Mouse (Mus musculus): ENCODE data around the gene Trim37. TPM values are rescaled to one million over a fixed set of nuclear protein-coding genes. Genes with fewer than 3 reads are reported as not detected.

Gene Trim37
- polyA plus RNA-seq, 1 experiment from 2014 or later = 97.3 TPM

DNA sequence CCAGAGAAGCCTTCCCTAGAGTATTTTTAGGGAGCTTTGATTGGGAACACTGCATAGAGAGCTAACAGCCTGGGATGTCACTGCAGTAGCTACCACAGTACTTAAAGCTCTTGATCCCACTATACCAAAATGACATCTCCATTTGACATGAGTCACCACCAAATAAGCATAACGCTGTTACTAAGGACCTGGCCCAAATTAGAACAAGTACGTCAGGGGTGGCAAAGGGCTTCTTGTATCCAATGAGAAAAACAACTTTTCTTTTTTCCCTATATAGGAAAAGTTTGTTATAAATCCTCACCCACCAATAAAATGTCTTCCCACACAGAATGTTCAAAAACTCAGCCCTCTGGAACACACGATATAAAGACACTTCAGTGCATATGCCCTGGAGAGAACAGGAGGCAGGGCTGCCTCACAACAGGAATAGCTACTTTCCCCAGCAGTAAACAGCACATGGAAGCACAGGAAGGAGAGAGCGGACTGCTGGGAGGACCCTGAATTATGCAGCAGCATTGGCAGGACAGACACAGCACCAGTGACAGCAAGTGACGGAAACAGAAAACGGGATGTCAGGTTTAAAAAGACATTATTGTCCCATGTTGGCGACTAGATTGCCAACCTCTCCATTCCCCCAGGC, 112.1 kb downstream of the Trim37 start:
- Histone ChIP-seq H3K9me3 (ENCODE audit: control insufficient read depth, low read length) (no peaks in the 10 kb centered on the region), H3K4me1 (replicated peaks; ENCODE audit: control insufficient read depth, insufficient read depth, low read length) (no peaks in the 10 kb centered on the region)
- 89% methylated on average over 7 of the region's 7 CpGs for WGBS

DNA sequence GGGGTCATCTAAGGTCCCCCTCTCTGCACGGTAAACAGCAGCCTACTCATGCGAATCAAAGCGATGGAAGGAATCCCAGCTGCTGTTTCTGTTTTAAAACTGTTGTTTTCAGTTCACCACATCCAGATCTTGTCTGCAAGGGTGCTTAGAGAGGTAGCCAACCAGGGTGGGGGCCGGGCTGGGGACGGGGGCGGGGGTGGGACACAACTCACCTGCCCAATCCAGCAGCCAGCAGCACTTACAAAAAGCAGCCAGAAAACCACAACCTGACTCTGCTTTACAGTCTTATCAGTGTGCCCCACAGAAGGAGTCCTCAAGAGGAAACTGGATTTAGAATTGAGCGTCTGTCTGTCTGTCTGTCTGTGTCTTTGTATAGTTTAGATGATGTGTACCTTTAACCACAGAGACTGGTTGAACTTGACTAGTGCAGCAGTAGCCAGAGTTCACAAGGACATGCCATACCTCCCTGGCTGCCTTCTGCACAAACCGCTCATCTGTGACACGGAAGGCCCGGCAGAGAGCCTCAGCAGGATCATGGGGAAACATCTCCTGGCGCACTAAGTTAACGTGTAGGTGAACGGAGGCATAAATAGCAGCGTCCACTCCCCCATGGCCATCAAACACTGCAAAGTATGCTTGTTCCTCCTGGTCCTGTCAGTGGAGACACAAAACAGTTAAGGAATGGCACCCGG, 113.4 kb downstream of the Trim37 start:
- Histone ChIP-seq H3K27me3 (ENCODE audit: control insufficient read depth, insufficient read depth, low read length) (no peaks in the 10 kb centered on the region), H3K36me3 (ENCODE audit: control insufficient read depth, insufficient read depth, low read length) (no peaks in the 10 kb centered on the region; the same call in 1 of the 2 replicates), H3K4me2 (ENCODE audit: low read depth, low read length, severe bottlenecking) (no peak overlapping the region), H3K4me1 (replicated peaks; ENCODE audit: control insufficient read depth, insufficient read depth, low read length) (no peaks in the 10 kb centered on the region), H3K27ac (ENCODE audit: low read depth, low read length) (no peak overlapping the region), H3K4me3 (ENCODE audit: low read depth, low read length) (no peak overlapping the region), H3K9me3 (ENCODE audit: control insufficient read depth, low read length) (no peaks in the 10 kb centered on the region), H3K9ac (ENCODE audit: low read length) (no peak overlapping the region)
- ATAC-seq (replicated peaks; ENCODE audit: low FRiP score) (no peak), DNase-seq (ENCODE audit: low spot score) (no peak)
- WGBS = 91% methylated on average over 15 of the region's 15 CpGs

More for the DNA sequence above, 112.1 kb downstream of the Trim37 start:
- DNase-seq (ENCODE audit: low spot score) (no peak), ATAC-seq (replicated peaks; ENCODE audit: low FRiP score) (no peak)
- Histone ChIP-seq H3K4me2 (ENCODE audit: low read depth, low read length, severe bottlenecking) (no peak overlapping the region), H3K27me3 (ENCODE audit: control insufficient read depth, insufficient read depth, low read length) (no peaks in the 10 kb centered on the region), H3K27ac (ENCODE audit: low read depth, low read length) (no peak overlapping the region), H3K9ac (ENCODE audit: low read length) (no peak overlapping the region), H3K36me3 (ENCODE audit: control insufficient read depth, insufficient read depth, low read length) (no peaks in the 10 kb centered on the region; the same call in 1 of the 2 replicates), H3K4me3 (ENCODE audit: low read depth, low read length) (no peak overlapping the region)

DNA sequence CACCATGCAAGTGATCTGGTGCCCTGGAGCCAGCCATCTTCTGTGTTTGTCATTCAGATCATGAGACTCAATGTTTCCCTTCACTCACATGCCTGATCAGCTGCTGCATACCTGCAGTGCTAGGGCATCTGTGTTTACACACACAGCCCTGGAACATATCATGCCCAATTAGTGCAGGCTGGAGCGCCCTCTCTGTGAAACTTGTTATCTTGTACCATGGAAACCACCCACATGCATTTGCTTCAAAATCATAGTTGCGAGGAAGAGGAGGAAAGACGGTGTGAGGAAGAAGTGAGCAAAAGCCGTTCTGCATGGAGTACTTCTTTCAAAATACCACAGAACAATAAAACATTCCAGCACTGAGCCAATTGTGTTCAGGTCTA, 113.9 kb downstream of the Trim37 start:
- no peak overlapping the region for H3K4me2 ChIP-seq (ENCODE audit: low read depth, low read length, severe bottlenecking)
- DNase-seq (ENCODE audit: low spot score) = no peak
- H3K36me3 ChIP-seq (ENCODE audit: control insufficient read depth, insufficient read depth, low read length) = no peaks in the 10 kb centered on the region; the same call in 1 of the 2 replicates
- no peak overlapping the region for H3K27ac ChIP-seq (ENCODE audit: low read depth, low read length)
- no peak overlapping the region for H3K4me3 ChIP-seq (ENCODE audit: low read depth, low read length)
- H3K4me1 ChIP-seq (replicated peaks; ENCODE audit: control insufficient read depth, insufficient read depth, low read length) = no peaks in the 10 kb centered on the region
- no peaks in the 10 kb centered on the region for H3K9me3 ChIP-seq (ENCODE audit: control insufficient read depth, low read length)
- ATAC-seq (replicated peaks; ENCODE audit: low FRiP score) = no peak
- 92% methylated on average over 4 of the region's 4 CpGs for WGBS
- no peak overlapping the region for H3K9ac ChIP-seq (ENCODE audit: low read length)
- no peaks in the 10 kb centered on the region for H3K27me3 ChIP-seq (ENCODE audit: control insufficient read depth, insufficient read depth, low read length)

DNA sequence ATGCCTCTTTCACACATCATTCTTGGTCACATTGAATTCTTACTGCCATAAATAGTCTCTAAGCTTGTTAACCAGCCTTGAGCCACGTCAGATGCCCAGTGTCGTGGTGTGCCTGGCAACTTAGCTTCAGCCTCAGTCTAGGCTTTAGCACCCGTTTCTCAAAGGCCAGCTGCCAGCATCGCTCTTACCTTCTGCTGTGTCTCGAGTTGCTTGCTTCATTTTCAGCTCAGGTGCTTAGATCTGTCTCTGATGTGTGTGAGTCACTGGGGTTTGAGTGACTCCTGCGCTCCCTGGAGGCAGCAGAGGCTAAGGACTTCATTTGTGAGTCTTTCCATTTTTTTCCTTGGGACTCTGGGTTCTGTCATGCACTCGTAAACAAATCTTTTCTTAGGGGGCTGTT, 114.4 kb downstream of the Trim37 start:
- H3K36me3 ChIP-seq (ENCODE audit: control insufficient read depth, insufficient read depth, low read length) = no peaks in the 10 kb centered on the region; the same call in 1 of the 2 replicates
- H3K4me2 ChIP-seq (ENCODE audit: low read depth, low read length, severe bottlenecking) = no peak overlapping the region
- no peaks in the 10 kb centered on the region for H3K27me3 ChIP-seq (ENCODE audit: control insufficient read depth, insufficient read depth, low read length)
- H3K27ac ChIP-seq (ENCODE audit: low read depth, low read length) = no peak overlapping the region
- DNase-seq (ENCODE audit: low spot score) = no peak
- no peak for ATAC-seq (replicated peaks; ENCODE audit: low FRiP score)
- H3K9me3 ChIP-seq (ENCODE audit: control insufficient read depth, low read length) = no peaks in the 10 kb centered on the region
- H3K4me1 ChIP-seq (replicated peaks; ENCODE audit: control insufficient read depth, insufficient read depth, low read length) = no peaks in the 10 kb centered on the region
- 84% methylated on average over 7 of the region's 7 CpGs for WGBS
- H3K4me3 ChIP-seq (ENCODE audit: low read depth, low read length) = no peak overlapping the region
- H3K9ac ChIP-seq (ENCODE audit: low read length) = no peak overlapping the region

DNA sequence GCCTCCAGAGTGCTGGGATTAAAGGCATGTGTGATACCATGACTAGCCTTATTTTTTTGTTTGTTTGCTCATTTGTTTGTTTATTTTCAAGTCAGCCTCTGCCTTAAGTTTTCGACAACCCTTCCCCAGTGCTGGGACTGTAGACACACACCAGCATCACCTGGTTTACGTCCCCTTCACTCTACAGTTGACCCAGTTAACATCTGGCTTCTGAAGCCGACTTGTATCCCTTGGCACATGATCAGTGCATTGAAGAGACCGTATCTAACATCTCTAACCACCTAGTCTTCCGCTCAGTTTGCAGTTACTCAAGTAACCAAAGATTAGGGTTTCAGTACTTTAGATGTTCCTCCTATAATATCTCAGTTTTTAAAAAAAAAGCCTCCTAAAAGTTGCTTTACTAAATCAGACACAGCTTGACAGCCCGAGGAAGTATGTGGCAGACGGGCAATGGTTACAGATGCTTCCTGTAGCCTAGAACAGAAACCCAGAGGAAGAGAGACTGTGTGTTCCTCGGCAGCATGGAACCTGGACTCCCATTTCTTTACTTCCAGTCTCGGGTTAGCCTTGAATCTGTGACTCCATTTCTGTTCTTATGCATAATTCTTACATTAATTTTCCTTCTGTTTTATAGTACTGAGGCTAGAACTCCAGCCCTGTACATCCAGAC, 118.4 kb downstream of the Trim37 start:
- Histone ChIP-seq H3K27ac (ENCODE audit: low read depth, low read length) (no peak overlapping the region), H3K4me2 (ENCODE audit: low read depth, low read length, severe bottlenecking) (no peak overlapping the region), H3K36me3 (ENCODE audit: control insufficient read depth, insufficient read depth, low read length) (no peaks in the 10 kb centered on the region), H3K4me1 (replicated peaks; ENCODE audit: control insufficient read depth, insufficient read depth, low read length) (no peaks in the 10 kb centered on the region), H3K4me3 (ENCODE audit: low read depth, low read length) (no peak overlapping the region), H3K9me3 (ENCODE audit: control insufficient read depth, low read length) (no peaks in the 10 kb centered on the region), H3K9ac (ENCODE audit: low read length) (no peak overlapping the region), H3K27me3 (ENCODE audit: control insufficient read depth, insufficient read depth, low read length) (no peaks in the 10 kb centered on the region)
- ATAC-seq (replicated peaks; ENCODE audit: low FRiP score) = no peak
- 90% methylated on average over 9 of the region's 9 CpGs for WGBS
- DNase-seq (ENCODE audit: low spot score) = no peak

DNA sequence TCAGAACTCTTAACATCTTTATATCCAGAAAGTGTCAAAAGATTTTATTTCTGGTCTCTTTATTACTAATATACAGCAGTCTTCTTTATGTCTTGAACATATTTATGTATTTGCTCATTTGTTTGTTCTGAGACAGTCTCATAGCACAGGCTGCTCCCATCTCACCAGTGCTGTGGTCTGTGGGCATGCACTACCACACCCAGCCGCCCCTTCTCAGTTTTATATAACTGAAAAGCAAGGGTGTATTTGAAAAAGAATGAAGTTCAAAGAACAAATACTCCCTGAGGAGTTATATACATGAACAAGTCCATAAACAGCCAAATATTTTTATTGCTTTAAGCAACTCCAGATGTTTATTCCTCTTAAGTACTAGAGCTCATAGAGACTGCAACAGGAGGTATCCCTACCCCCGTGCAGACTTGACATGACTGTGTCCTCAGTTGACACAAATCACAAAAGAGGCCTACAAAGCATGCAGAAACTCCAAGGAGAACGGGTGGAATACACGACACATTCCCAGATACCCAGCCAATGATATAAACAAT, 119.3 kb downstream of the Trim37 start:
- whole genome bisulfite sequencing = 80% methylated on average over 4 of the region's 4 CpGs
- no peak for DNase-seq (ENCODE audit: low spot score)
- H3K4me1 ChIP-seq (replicated peaks; ENCODE audit: control insufficient read depth, insufficient read depth, low read length) = no peaks in the 10 kb centered on the region
- no peak overlapping the region for H3K9ac ChIP-seq (ENCODE audit: low read length)
- H3K36me3 ChIP-seq (ENCODE audit: control insufficient read depth, insufficient read depth, low read length) = no peaks in the 10 kb centered on the region
- no peaks in the 10 kb centered on the region for H3K27me3 ChIP-seq (ENCODE audit: control insufficient read depth, insufficient read depth, low read length)
- H3K9me3 ChIP-seq (ENCODE audit: control insufficient read depth, low read length) = no peaks in the 10 kb centered on the region
- no peak overlapping the region for H3K27ac ChIP-seq (ENCODE audit: low read depth, low read length)
- ATAC-seq (replicated peaks; ENCODE audit: low FRiP score) = no peak
- no peak overlapping the region for H3K4me2 ChIP-seq (ENCODE audit: low read depth, low read length, severe bottlenecking)
- H3K4me3 ChIP-seq (ENCODE audit: low read depth, low read length) = no peak overlapping the region

DNA sequence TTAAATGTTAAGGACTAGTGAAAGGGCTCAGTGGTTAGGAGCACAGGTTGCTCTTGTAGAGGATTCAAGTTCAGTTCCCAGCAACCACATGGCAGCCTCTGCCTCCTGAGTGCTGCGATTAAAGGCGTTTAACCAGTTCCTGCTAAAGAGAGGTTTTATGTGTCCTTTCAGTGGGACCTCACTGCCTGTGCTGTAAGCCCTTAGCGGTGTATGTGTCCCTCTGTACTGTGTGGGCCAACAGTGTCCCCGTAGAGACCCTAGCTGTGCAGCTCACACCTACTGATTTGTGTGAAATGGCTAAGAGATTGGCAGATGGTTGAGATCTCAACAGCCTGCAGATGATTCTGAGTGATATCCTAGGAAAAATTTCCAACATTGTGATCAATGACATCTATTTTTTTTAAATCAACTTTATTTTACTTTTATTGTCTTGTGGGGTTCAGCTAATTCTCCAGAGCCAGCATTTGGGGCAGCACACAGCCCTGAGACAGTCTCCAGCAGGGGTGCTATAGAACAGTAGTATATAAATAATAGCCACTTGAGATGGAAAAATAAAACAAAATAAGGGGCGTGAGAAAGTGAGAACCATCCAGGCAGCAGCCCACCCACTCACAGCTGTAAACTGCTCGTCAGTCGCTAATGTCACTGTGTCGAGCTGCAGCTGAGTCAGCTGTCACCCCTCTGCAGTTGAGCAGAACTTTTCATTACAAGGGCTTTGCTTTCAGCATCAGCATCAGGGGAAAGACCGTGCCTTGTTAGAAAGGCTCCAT, 120.0 kb downstream of the Trim37 start:
- Histone ChIP-seq H3K4me3 (ENCODE audit: low read depth, low read length) (no peak overlapping the region), H3K9me3 (ENCODE audit: control insufficient read depth, low read length) (no peaks in the 10 kb centered on the region), H3K27me3 (ENCODE audit: control insufficient read depth, insufficient read depth, low read length) (no peaks in the 10 kb centered on the region), H3K4me2 (ENCODE audit: low read depth, low read length, severe bottlenecking) (no peak overlapping the region), H3K4me1 (replicated peaks; ENCODE audit: control insufficient read depth, insufficient read depth, low read length) (no peaks in the 10 kb centered on the region), H3K36me3 (ENCODE audit: control insufficient read depth, insufficient read depth, low read length) (no peaks in the 10 kb centered on the region), H3K27ac (ENCODE audit: low read depth, low read length) (no peak overlapping the region), H3K9ac (ENCODE audit: low read length) (no peak overlapping the region)
- DNase-seq (ENCODE audit: low spot score) (no peak), ATAC-seq (replicated peaks; ENCODE audit: low FRiP score) (no peak)
- WGBS = 63% methylated on average over 9 of the region's 9 CpGs

DNA sequence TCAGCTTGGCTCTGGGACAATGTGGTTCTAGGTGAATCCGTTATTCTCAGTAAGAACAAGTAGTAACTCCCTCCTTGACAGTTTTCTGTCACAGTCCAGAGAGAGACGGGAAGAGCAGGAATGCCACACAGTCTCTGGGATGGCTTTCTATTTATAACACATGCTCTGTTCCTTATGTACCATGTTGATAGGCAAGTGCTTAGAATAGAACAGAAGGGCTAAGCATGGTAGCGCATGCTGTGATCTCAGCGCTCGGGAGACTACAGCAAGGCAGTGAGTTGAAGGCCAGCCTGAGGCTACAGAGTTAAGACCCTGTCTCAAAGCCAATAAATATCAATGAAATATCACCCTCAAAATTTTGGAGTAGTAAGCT, 120.6 kb downstream of the Trim37 start:
- no peak overlapping the region for H3K4me3 ChIP-seq (ENCODE audit: low read depth, low read length)
- DNase-seq (ENCODE audit: low spot score) (no peak), ATAC-seq (replicated peaks; ENCODE audit: low FRiP score) (no peak)
- 76% methylated on average over 5 of the region's 5 CpGs for WGBS
- no peak overlapping the region for H3K9ac ChIP-seq (ENCODE audit: low read length)
- no peaks in the 10 kb centered on the region for H3K36me3 ChIP-seq (ENCODE audit: control insufficient read depth, insufficient read depth, low read length)
- H3K27ac ChIP-seq (ENCODE audit: low read depth, low read length) = no peak overlapping the region
- no peaks in the 10 kb centered on the region for H3K4me1 ChIP-seq (replicated peaks; ENCODE audit: control insufficient read depth, insufficient read depth, low read length)
- H3K27me3 ChIP-seq (ENCODE audit: control insufficient read depth, insufficient read depth, low read length) = no peaks in the 10 kb centered on the region
- no peak overlapping the region for H3K4me2 ChIP-seq (ENCODE audit: low read depth, low read length, severe bottlenecking)
- H3K9me3 ChIP-seq (ENCODE audit: control insufficient read depth, low read length) = no peaks in the 10 kb centered on the region

Data from forebrain, embryonic 11.5 days (tissue).